Mouse (Mus musculus) spleen, adult 2 months (tissue): ENCODE results near the gene Als2cl. TPM values are rescaled to one million over a fixed set of nuclear protein-coding genes. Genes with fewer than 3 reads are reported as not detected.

Experiments used
- DNase-seq, 2 experiments: peaks; one replicate each; pipeline versions ENCODE4 v3.0.0 to v3.0.0-alpha.2; 2012 to 2021; ENCODE audit warnings: low spot score in 2 of 2, low read depth in 1 of 2
- H3K27ac ChIP-seq: fragments of 200-500 bp; 2 replicates; pipeline ENCODE4 v1.5.1; 2012; ENCODE audit warnings: low read length, inconsistent platforms; ENCODE audit not compliant: insufficient read depth
- H3K27me3 ChIP-seq: fragments of 200-500 bp; 2 replicates; pipeline ENCODE4 v1.6.1; 2012; ENCODE audit warnings: mild to moderate bottlenecking, moderate library complexity, low read length, inconsistent platforms; ENCODE audit not compliant: control insufficient read depth, insufficient read depth
- H3K36me3 ChIP-seq: fragments of 200-500 bp; 2 replicates; pipeline ENCODE4 v1.6.1; 2012; ENCODE audit warnings: mild to moderate bottlenecking, low read length, inconsistent platforms; ENCODE audit not compliant: control insufficient read depth, insufficient read depth
- H3K4me1 ChIP-seq: fragments of 200-500 bp; 2 replicates; pipeline ENCODE4 v1.6.1; 2011; ENCODE audit warnings: inconsistent platforms; ENCODE audit not compliant: control insufficient read depth, insufficient read depth, insufficient read length
- H3K4me3 ChIP-seq: fragments of 200-500 bp; 2 replicates; pipeline ENCODE4 v1.5.1; 2011; ENCODE audit warnings: mild to moderate bottlenecking, inconsistent platforms; ENCODE audit not compliant: insufficient read depth, insufficient read length; ENCODE audit errors: extremely low read depth
- CTCF ChIP-seq: fragments of 200-500 bp; IDR thresholded peaks from 2 replicates; pipeline ENCODE4 v1.5.1; 2011; ENCODE audit warnings: mild to moderate bottlenecking, inconsistent platforms; ENCODE audit not compliant: insufficient read depth, insufficient read length, insufficient replicate concordance; ENCODE audit errors: extremely low read depth
- POLR2A ChIP-seq: fragments of 200-500 bp; IDR thresholded peaks from 2 replicates; pipeline ENCODE4 v1.6.1; 2011; ENCODE audit warnings: low read depth, low read length, inconsistent platforms
- WGBS: fragments of 180-500 bp; shearing (Covaris S2); methylation state at CpG from one replicate; pipeline ENCODE4 v1.1.7; 2018; 5-methylcytosine and 5-hydroxymethylcytosine counted together
- polyA plus RNA-seq: library from polyadenylated mRNA; depleted of rRNA; stranded (reverse); fragments of >200 nt; gene quantifications from 2 replicates; pipeline ENCODE4 v1.2.3, GENCODE M21; 2012

Gene Als2cl
- polyA plus RNA-seq, 1 experiment = 64.3 TPM

GRCm38 (mm10) chr9:110871030-110871429, 8.6 kb upstream of the Als2cl start:
- DNase-seq = no peak
- Histone ChIP-seq H3K4me1 (no peaks in the 10 kb centered on the region), H3K27ac (no peak overlapping the region), H3K27me3 (no peaks in the 10 kb centered on the region), H3K36me3 (no peaks in the 10 kb centered on the region), H3K4me3 (no peak overlapping the region)
- peak; percentile 43; the same call in 1 of the 2 replicates for TF ChIP-seq CTCF
- no peak for TF ChIP-seq POLR2A
- WGBS = 17% methylated on average over 7 of the region's 7 CpGs

GRCm38 (mm10) chr9:110873681-110874659, 5.7 kb upstream of the Als2cl start:
- Histone ChIP-seq H3K4me3 (peak overlapping the region; percentile 13; the same call in 1 of the 2 replicates), H3K4me1 (no peaks in the 10 kb centered on the region; the same call in 1 of the 2 replicates), H3K27ac (no peak overlapping the region)

GRCm38 (mm10) chr9:110874660-110875191, 4.9 kb upstream of the Als2cl start:
- TF ChIP-seq CTCF (no peak), POLR2A (no peak)
- H3K36me3 ChIP-seq = no peaks in the 10 kb centered on the region
- no peaks in the 10 kb centered on the region; the same call in 1 of the 2 replicates for H3K4me1 ChIP-seq
- H3K27ac ChIP-seq = no peak overlapping the region
- WGBS = 84% methylated on average over 3 of the region's 3 CpGs
- H3K27me3 ChIP-seq = no peaks in the 10 kb centered on the region
- DNase-seq = no peak
- no peak overlapping the region for H3K4me3 ChIP-seq

More at GRCm38 (mm10) chr9:110873681-110874659, 5.7 kb upstream of the Als2cl start:
- H3K27me3 ChIP-seq = no peaks in the 10 kb centered on the region
- TF ChIP-seq POLR2A = no peak
- TF ChIP-seq CTCF = no peak
- H3K36me3 ChIP-seq = no peaks in the 10 kb centered on the region
- no peak for DNase-seq
- 31% methylated on average over 40 of the region's 40 CpGs for WGBS

GRCm38 (mm10) chr9:110875288-110875695, 4.4 kb upstream of the Als2cl start:
- WGBS = 78% methylated on average over 6 of the region's 6 CpGs
- Histone ChIP-seq H3K27me3 (no peaks in the 10 kb centered on the region; the same call in 1 of the 2 replicates), H3K36me3 (no peaks in the 10 kb centered on the region), H3K4me3 (no peak overlapping the region), H3K4me1 (no peaks in the 10 kb centered on the region; the same call in 1 of the 2 replicates), H3K27ac (no peak overlapping the region)
- no peak for DNase-seq
- TF ChIP-seq CTCF (no peak), POLR2A (no peak)

GRCm38 (mm10) chr9:110877353-110877752, 2.3 kb upstream of the Als2cl start:
- Histone ChIP-seq H3K4me3 (no peak overlapping the region), H3K27me3 (no peaks in the 10 kb centered on the region; the same call in 1 of the 2 replicates), H3K27ac (peak overlapping the region; percentile 5; the same call in 1 of the 2 replicates), H3K4me1 (no peaks in the 10 kb centered on the region; the same call in 1 of the 2 replicates), H3K36me3 (no peaks in the 10 kb centered on the region)
- TF ChIP-seq POLR2A = no peak
- TF ChIP-seq CTCF = no peak
- WGBS = 61% methylated on average over 1 of the region's 1 CpGs
- DNase-seq = no peak

GRCm38 (mm10) chr9:110877888-110878287, 1.8 kb upstream of the Als2cl start:
- H3K27me3 ChIP-seq = no peaks in the 10 kb centered on the region; the same call in 1 of the 2 replicates
- WGBS = 77% methylated on average over 5 of the region's 5 CpGs

More at GRCm38 (mm10) chr9:110877888-110878287, 1.8 kb upstream of the Als2cl start:
- DNase-seq = no peak
- Histone ChIP-seq H3K27ac (0 out of 2 replicates have a peak overlapping the region, but pooled peaks have one; percentile 5), H3K36me3 (no peaks in the 10 kb centered on the region), H3K4me1 (no peaks in the 10 kb centered on the region; the same call in 1 of the 2 replicates), H3K4me3 (no peak overlapping the region)
- no peak for TF ChIP-seq CTCF
- TF ChIP-seq POLR2A = no peak
